Mouse (Mus musculus): ENCODE results near the gene Tcea2. TPM values are rescaled to one million over a fixed set of nuclear protein-coding genes. Genes with fewer than 3 reads are reported as not detected.

Gene Tcea2
- total RNA-seq, 2 experiments from 2014 or later: 6.0 to 7.8 TPM

DNA sequence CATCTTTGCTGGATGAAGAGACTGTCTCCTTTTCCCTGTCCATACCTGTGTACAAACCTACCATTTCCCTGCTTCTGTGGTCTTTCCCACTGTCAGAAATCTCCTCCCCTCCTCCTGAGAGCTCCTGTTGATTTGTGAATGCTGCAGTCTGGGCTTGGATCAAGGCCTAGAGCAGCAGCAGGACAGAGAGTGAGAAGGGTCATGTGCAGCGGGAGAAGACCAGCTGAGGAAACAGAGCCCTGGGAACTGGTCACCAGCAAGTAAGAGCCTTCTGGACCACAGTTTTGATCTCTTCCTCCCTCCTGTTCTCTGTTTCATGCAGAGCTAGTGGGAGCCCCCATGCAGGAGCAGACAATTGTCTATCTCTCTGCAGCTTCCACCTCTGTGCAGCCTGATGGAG, 15.7 kb downstream of the Tcea2 start:
- DNase-seq: no peak
- intact Hi-C loops (cut with DNase I): loop anchor here (10.0 kb wide), 1 partner anchor 169 kb away; the partner anchor contains the start of gene Polr3k

DNA sequence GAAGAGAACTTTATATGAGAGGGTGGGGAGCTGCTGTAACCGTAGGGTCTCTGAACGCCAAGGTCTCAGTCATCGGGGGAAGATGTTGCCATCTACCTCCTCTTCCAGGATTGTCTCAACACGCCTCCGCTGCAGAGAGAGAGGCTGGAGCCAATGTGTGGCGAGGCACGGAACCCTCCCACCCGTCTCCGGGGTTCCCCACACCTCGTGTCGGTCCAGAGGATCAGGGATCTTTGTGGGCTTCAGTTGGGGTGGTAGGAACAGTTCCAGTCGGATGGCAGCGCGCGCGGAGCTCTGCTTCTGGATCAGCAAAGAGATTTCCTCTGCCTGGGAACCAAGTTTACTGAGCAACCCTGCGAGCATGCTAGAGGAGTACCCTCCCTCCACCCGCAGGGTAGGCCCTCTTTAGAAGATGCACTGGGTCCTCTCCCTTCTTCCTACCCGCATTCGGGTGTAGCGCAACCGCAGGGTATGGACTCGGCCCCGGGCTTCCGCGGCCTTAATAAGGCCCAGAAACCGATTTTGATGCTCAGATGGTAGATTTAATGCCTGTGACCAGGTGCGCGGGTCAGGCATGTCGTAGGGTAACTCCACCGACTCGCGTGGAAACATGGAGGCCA, 16.8 kb downstream of the Tcea2 start:
- no peak for DNase-seq

DNA sequence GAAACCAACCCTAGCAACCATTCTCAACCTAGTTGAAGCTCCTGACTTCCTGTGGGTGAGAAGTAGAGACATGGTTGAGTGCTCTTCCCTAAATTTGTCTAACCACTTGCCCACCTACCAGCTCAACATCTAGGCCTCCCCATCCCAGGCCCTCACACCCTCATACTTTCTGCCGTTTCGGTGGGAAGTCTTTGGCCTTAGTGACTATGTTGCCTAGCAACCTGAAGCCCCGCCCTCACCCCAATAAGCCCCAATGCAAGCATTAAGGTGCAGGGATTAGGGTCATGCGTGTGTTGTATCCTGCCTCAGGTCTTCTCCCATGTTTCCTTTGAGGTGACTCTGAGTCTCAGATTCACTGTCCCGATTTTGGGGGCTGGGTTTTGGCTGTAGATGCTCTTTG, 18.1 kb downstream of the Tcea2 start, which contains the start of gene Lkaaear1:
Gene Lkaaear1, minus strand, starts transcription at position 202 of the 400 bp plus-strand sequence.
- no peak for DNase-seq
- intact Hi-C loops (cut with DNase I): loop anchor here (10.0 kb wide), 1 partner anchor 167 kb away; the partner anchor contains the start of gene Polr3k

More for the DNA sequence above, 16.8 kb downstream of the Tcea2 start:
- intact Hi-C loops (cut with DNase I): loop anchor here (10.0 kb wide), 1 partner anchor 168 kb away; the partner anchor contains the start of gene Polr3k

DNA sequence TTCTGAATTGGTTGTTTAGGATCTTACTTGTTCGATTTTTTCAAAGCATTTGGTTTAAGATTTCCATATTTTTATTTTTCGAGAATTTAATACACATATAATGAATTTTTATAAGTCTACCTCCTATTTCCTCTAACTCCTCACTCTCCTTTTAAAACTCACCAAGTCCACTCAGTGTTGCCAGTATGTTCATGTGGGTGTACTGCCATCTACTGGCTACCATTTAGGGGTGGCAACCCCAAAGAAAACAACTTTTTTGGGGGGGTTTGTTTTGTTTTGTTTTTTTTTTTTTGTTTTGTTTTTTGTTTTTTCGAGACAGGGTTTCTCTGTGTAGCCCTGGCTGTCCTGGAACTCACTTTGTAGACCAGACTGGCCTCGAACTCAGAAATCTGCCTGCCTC, 26.6 kb downstream of the Tcea2 start:
- intact Hi-C loops (cut with DNase I): loop anchor here (2.0 kb wide), 1 partner anchor 48 kb away; no protein-coding TSS in a partner anchor
- no peak for DNase-seq

DNA sequence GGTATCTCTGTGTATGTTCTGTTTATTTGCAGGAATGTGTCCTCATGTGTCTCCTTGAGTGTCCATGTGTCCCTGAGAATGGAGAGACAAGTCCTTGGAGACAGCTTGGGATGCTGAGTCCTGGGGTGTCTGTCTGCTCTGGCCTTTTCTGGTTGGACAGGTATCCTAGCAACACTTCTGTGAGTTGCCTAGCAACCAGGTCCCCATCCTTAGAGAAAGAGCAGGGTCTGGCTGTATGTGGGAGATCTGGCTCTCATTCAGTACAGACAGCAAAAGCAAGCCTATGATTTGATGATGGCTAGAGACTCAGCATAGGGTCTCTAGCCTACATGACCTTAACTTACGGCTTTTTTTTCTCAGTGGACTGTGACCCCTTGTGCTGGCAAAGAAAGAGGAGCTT, 33.6 kb downstream of the Tcea2 start:
- intact Hi-C loops (cut with DNase I): no loop called here
- no peak for DNase-seq

DNA sequence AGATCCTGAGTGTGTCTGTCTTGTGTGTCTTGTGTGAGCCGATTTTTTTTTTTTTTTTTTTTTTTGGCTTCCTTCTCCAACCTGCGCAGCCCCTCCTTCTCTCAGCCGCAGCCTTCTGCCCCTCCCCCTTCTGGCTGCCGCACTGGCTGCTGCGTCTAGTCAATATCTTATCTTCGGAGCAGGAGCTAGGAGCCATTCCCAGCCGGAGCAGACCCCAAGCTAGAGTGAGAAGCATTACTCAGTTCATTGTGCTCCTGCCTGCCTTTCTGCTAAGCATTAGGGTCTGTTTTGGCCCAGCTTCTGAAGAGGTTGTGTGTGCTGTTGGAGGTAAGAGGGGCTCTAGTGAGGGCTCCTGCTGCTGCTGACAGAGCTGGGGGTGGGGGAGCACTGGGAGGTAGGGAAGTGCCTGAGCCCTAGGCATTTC, 34.8 kb downstream of the Tcea2 start, which contains the start of gene Oprl1:
Gene Oprl1, plus strand, starts transcription at position 114 of the 424 bp plus-strand sequence.
- intact Hi-C loops (cut with DNase I): no loop called here

DNA sequence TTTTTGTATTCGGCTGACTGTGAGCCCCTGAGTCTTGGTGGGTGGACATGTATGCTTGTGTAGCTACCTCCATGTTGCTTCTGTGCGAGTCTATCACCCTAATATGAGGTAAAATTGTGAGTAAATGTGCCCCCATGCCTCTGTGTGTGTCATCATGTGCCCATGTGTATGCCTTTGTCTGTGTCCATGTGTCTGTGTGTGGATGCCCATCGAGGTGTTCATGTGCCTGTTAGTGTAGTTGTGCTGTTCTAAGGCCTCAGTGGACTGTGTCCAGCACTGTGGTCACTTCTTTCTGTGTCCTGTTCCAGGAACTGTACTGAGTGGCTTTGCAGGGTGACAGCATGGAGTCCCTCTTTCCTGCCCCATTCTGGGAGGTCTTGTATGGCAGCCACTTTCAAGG, 35.3 kb downstream of the Tcea2 start:
- intact Hi-C loops (cut with DNase I): no loop called here

More for the DNA sequence above, 34.8 kb downstream of the Tcea2 start, which contains the start of gene Oprl1:
- no peak for DNase-seq

DNA sequence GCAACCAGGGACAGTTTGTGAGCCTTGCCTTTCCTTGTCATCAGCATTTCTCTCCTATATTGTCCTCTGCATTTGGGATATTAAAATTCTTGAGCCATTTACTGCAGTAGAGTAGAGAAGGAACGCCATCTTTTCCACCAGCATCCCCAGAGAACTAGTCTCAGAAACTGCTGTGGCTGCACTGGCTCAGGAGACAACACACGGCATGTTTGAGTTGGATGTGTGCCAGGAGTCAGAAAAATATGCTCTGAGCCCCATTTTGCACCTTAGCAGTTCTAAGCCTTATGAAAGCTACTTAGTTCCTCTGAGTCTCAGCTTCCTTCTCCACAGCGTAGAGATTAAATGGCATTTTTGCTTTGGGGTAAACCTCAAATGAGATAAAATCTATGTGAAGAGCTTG, 36.9 kb downstream of the Tcea2 start:
- DNase-seq: no peak
- intact Hi-C loops (cut with DNase I): no loop called here

More for the DNA sequence above, 35.3 kb downstream of the Tcea2 start:
- no peak for DNase-seq

DNA sequence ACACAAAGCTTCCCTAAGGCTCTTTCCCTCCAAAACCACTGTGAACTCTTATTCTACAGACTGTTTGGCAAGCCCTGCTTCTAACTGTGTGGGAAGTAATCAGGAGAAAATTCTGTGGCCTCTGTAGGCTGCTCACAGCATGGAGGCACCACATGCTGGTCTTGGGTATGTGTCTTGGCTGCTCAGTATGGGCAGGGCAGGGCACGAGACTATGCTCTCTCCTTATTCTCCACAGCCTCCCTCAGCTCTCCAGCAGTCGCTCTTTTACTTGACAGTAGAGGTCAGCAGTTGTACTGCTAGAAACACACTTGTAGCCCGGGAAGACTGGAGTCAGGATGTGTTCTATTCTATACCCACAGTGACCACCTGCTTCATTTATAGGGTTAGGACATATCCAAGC, 40.0 kb downstream of the Tcea2 start:
- intact Hi-C loops (cut with DNase I): no loop called here
- DNase-seq: no peak

DNA sequence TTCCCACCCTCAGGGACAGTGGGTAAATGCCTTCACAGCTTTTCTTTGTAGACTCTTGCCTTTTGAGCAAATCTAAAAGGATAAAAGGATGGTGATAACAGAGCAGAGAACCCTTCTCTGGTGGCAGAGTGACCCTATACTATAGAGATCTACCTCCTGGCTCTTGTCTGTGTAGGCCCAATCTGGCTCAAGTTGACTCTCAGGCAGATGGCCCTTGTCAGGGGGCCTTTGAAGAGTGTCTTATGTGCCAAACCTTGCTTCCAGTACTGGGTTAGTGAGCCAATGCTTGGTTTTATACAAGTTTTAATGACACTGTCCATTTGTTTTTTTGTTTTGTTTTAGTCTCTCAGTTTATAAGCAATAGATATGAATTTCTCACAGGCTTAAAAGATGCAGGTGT, 41.1 kb downstream of the Tcea2 start:
- intact Hi-C loops (cut with DNase I): no loop called here
- no peak for DNase-seq

DNA sequence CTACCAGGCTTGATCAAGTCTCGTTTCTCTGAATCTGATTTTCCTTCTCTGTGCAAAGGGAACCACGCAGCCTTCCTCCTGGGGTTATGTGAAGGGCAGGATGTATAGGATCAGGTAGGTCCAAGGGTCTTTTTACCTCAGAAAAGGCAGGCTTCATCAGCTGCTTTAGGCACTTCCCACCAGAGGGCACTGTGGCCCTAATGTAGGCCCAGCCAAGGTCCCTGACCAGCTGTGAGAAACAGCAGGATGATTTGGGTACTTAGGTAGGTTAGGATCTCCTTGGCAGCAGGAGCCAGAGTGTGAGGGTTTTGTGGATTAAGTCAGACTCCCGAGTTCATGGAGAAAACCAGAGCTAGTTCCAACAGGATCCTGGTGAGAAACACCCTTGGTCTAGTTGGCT, 42.1 kb downstream of the Tcea2 start:
- intact Hi-C loops (cut with DNase I): no loop called here
- DNase-seq: no peak

DNA sequence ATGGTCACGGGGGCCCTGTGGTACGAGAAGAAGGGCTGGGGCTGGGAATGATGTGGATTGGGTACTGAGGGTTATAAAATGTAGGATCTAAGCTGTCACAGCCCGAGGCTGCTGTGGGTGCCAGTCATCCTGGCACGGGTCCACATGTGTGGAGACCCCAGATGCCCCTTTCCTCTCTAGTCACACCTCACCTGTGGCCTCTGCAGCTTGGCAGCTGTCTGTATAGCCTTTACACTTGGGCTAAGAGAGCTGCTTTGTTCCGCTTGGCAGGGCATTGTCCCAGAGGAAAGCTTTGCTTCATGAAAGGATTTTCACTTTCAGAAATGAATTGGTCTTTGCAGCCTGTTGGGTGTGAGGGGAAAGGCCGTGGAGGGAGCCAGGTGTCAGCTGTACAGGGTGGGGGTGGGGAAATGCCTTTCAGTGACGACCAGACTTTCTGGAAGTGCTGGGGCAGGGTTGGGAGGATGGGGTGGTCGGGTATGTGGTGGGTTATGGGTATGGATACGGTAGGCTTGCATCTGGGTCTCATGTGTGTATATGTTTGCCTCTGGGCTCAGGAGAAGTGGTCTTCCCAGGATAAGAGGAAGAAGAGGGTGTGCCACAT, 47.7 kb downstream of the Tcea2 start:
- intact Hi-C loops (cut with DNase I): no loop called here
- DNase-seq: no peak

DNA sequence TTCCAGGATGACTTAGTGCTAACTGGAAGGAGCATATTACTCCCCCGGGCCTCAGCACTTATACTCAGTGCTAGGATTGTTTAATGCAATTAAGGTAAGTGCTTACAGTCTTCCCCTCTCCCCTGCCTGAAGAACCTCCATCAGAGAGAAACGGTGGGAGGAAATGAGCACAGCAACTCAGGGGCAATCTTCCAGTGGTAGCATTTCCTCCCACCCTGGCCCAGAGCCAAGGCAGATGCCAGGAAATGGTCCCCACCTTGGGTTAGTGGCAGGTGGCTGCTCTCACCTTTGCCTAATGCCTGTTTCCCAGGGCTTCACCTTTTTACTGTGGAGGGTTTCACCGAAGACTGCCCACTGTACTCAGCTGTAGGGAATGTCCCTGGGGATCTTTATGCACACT, 49.9 kb downstream of the Tcea2 start:
- no peak for DNase-seq
- intact Hi-C loops (cut with DNase I): no loop called here

Other genes with a start within 250 kb of the Tcea2 start
- gene Zbtb46, start 220.9 kb upstream of the Tcea2 start, total RNA-seq (2021): 1 to 10 TPM; 3.9 to 4.0 TPM
- gene Abhd16b, start 187.1 kb upstream of the Tcea2 start, total RNA-seq (2021): not detected
- 10 to 100 TPM; 41.1 to 48.7 TPM for gene Tpd52l2, start 183.2 kb upstream of the Tcea2 start, total RNA-seq (2021)
- gene Dnajc5, start 159.8 kb upstream of the Tcea2 start, total RNA-seq (2021): 10 to 100 TPM; 43.3 to 43.9 TPM
- gene Uckl1, start 95.4 kb upstream of the Tcea2 start, total RNA-seq (2021): 10 to 100 TPM; 24.8 to 27.3 TPM
- 10 to 100 TPM; 23.0 to 29.8 TPM for gene Prpf6, start 88.4 kb upstream of the Tcea2 start, total RNA-seq (2021)
- 10 to 100 TPM; 15.3 to 19.7 TPM for gene Zfp512b, start 87.5 kb upstream of the Tcea2 start, total RNA-seq (2021)
- 1 to 10 TPM in 1 of 2 experiments, under 1 TPM in 1; 0.69 to 1.0 TPM for gene Samd10, start 81.1 kb upstream of the Tcea2 start, total RNA-seq (2021)
- not detected for gene Gm29797, start 23.3 kb upstream of the Tcea2 start, total RNA-seq (2021)
- 10 to 100 TPM in 1 of 2 experiments, 1 to 10 TPM in 1; 7.6 to 14.2 TPM for gene Sox18, start 8.7 kb upstream of the Tcea2 start, total RNA-seq (2021)
- 1 to 10 TPM; 2.3 to 2.7 TPM for gene Rgs19, start 13.7 kb downstream of the Tcea2 start, total RNA-seq (2021)
- not detected for gene Lkaaear1, start 18.1 kb downstream of the Tcea2 start, total RNA-seq (2021)
- not detected for gene Oprl1, start 34.7 kb downstream of the Tcea2 start, total RNA-seq (2021)
- gene Myt1, start 83.0 kb downstream of the Tcea2 start, total RNA-seq (2021): not detected
- 10 to 100 TPM; 36.0 to 39.6 TPM for gene Pcmtd2, start 157.5 kb downstream of the Tcea2 start, total RNA-seq (2021)
- 1 to 10 TPM; 8.8 TPM for gene Polr3k, start 184.0 kb downstream of the Tcea2 start, total RNA-seq (2021)